Mouse (Mus musculus) hindbrain, postnatal 0 days (tissue): ENCODE results near the gene Snx4. TPM values are rescaled to one million over a fixed set of nuclear protein-coding genes. Genes with fewer than 3 reads are reported as not detected.

ENCODE experiments used
- ATAC-seq: fragments of 200-750 bp; cut with Nextera tagmentation; 2 replicates; pipeline ENCODE4 v1.8.0; 2017; ENCODE audit warnings: mild to moderate bottlenecking, moderate TSS enrichment, moderate library complexity
- DNase-seq: peaks from one replicate; pipeline ENCODE4 v3.0.0-alpha.2; 2015; ENCODE audit warnings: low spot score
- H3K27ac ChIP-seq: fragments of 300-500 bp; sonication (generic); 2 replicates; pipeline ENCODE4 v1.5.1; 2014; ENCODE audit warnings: mild to moderate bottlenecking
- H3K27me3 ChIP-seq: fragments of 300-500 bp; sonication (generic); 2 replicates; pipeline ENCODE4 v1.6.1; 2014; ENCODE audit warnings: low read length, mixed read lengths; ENCODE audit not compliant: insufficient read depth
- H3K36me3 ChIP-seq: fragments of 300-500 bp; sonication (generic); 2 replicates; pipeline ENCODE4 v1.6.1; 2014; ENCODE audit warnings: low read length, mixed read lengths; ENCODE audit not compliant: insufficient read depth
- H3K4me1 ChIP-seq: fragments of 300-500 bp; sonication (generic); 2 replicates; pipeline ENCODE4 v1.6.1; 2014; ENCODE audit warnings: antibody characterized with exemption, low read length, mixed read lengths; ENCODE audit not compliant: insufficient read depth
- H3K4me2 ChIP-seq: fragments of 300-500 bp; sonication (generic); 2 replicates; pipeline ENCODE4 v1.6.1; 2014; ENCODE audit warnings: low read depth, mild to moderate bottlenecking, low read length, moderate library complexity, mixed read lengths
- H3K4me3 ChIP-seq: fragments of 300-500 bp; sonication (generic); 2 replicates; pipeline ENCODE4 v1.5.1; 2014; ENCODE audit warnings: low read length
- H3K9ac ChIP-seq: fragments of 300-500 bp; sonication (generic); replicated peaks from 2 replicates; pipeline ENCODE4 v1.6.1; 2014; ENCODE audit warnings: mild to moderate bottlenecking, low read length, moderate library complexity, mixed read lengths
- H3K9me3 ChIP-seq: fragments of 300-500 bp; sonication (generic); 2 replicates; pipeline ENCODE4 v1.6.1; 2016; ENCODE audit warnings: low read length, mixed read lengths
- CTCF ChIP-seq: IDR thresholded peaks from 2 replicates; pipeline ENCODE4 v1.5.1; 2016; ENCODE audit warnings: antibody characterized with exemption, control low read depth, low read depth
- WGBS: fragments of 180-500 bp; shearing (Covaris S2); extraction: QIAGEN DNeasy Blood & Tissue Kit; methylation state at CpG from one replicate; pipeline ENCODE4 v1.1.7; 2014; 5-methylcytosine and 5-hydroxymethylcytosine counted together
- polyA plus RNA-seq: library from polyadenylated mRNA; unstranded; fragments of >200 nt; fragmentation: Nextera tagmentation; extraction: Ambion mirVana; gene quantifications from 2 replicates; pipeline ENCODE4 v1.2.1, GENCODE M21; 2015
- total RNA-seq: library from RNA; depleted of rRNA; stranded (reverse); fragments of >200 nt; gene quantifications from 2 replicates; pipeline ENCODE4 v1.2.3, GENCODE M21; 2014; rRNA removed

Snx4 gene
- total and polyA plus RNA-seq, 2 experiments from 2014 or later, result 46.4 to 103 TPM

DNA sequence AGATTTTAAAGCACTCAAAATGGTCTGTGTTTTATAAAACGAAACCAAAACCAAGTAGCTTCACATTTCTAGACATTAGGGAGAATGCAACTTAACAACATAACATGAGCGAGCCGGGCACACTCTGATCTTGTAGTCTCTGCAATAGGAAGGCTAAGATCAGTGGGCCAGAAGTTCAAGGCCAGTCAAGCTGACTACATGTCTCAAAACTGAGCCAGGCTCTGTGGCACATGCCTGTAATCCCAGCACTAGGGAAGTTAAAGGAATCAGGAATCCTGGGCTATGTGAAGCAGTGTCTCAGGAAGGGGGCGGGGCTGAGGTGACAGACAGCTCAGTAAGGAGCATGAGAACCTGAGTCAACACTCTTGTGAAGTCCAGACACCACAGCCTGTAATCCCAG, 93.6 kb downstream of the Snx4 start:
- WGBS, result 79% methylated on average over 4 of the region's 4 CpGs
- H3K4me1 ChIP-seq, result no peaks in the 10 kb centered on the region; the same call in 1 of the 2 replicates
- DNase-seq (no peak), ATAC-seq (no peak)
- TF ChIP-seq CTCF, result no peak
- H3K27me3 ChIP-seq, result no peaks in the 10 kb centered on the region
- H3K9me3 ChIP-seq, result no peaks in the 10 kb centered on the region
- H3K4me3 ChIP-seq, result no peak overlapping the region
- no peak overlapping the region for H3K27ac ChIP-seq
- H3K9ac ChIP-seq, result no peak overlapping the region
- H3K4me2 ChIP-seq, result no peak overlapping the region
- no peaks in the 10 kb centered on the region for H3K36me3 ChIP-seq

GRCm38 (mm10) chr16:33346376-33346775, 95.1 kb downstream of the Snx4 start:
- Histone ChIP-seq H3K36me3 (no peaks in the 10 kb centered on the region), H3K27me3 (no peaks in the 10 kb centered on the region), H3K4me3 (no peak overlapping the region), H3K4me2 (no peak overlapping the region), H3K9me3 (no peaks in the 10 kb centered on the region), H3K27ac (no peak overlapping the region), H3K9ac (no peak overlapping the region), H3K4me1 (no peaks in the 10 kb centered on the region; the same call in 1 of the 2 replicates)
- ATAC-seq (no peak), DNase-seq (no peak)
- WGBS, result 49% methylated on average over 3 of the region's 3 CpGs
- no peak for TF ChIP-seq CTCF

DNA sequence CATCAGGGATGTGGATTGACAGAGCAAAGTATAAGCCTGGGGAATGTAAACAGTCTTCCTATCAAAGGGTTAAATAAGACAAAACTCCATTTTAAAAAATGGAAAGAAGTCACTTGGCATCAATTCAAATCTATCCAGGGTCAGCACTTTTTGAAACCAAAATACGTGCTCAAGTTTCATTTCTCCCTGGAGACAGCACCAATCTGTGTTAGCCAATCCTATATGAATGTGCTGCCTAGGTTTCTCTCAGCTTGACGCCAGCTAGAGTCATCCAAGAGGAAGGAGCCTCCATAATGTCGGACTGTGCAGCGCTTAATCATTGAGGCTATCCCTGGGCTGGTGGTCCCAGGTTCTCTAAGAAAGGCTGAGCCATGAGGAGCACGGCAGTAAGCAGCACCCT, 95.9 kb downstream of the Snx4 start:
- Histone ChIP-seq H3K4me2 (no peak overlapping the region), H3K36me3 (no peaks in the 10 kb centered on the region), H3K27ac (no peak overlapping the region), H3K9me3 (no peaks in the 10 kb centered on the region), H3K27me3 (no peaks in the 10 kb centered on the region), H3K4me1 (no peaks in the 10 kb centered on the region; the same call in 1 of the 2 replicates), H3K4me3 (no peak overlapping the region), H3K9ac (no peak overlapping the region)
- DNase-seq, result no peak
- WGBS, result 47% methylated on average over 5 of the region's 5 CpGs
- no peak for TF ChIP-seq CTCF
- ATAC-seq, result no peak

Other genes starting within 250 kb of the Snx4 start
- gene Iqcg, start 195.2 kb upstream of the Snx4 start, total RNA-seq, result 2.0 and 5.7 TPM in 2 replicates
- 4.8 and 5.9 TPM in 2 replicates for gene Iqcg, start 195.2 kb upstream of the Snx4 start, polyA plus RNA-seq
- gene Rpl35a, start 195.0 kb upstream of the Snx4 start, total RNA-seq, result 473 and 560 TPM in 2 replicates
- 486 and 490 TPM in 2 replicates for gene Rpl35a, start 195.0 kb upstream of the Snx4 start, polyA plus RNA-seq
- gene Lmln, start 188.9 kb upstream of the Snx4 start, total RNA-seq, result 5.2 and 6.1 TPM in 2 replicates
- gene Lmln, start 188.9 kb upstream of the Snx4 start, polyA plus RNA-seq, result 2.5 and 3.1 TPM in 2 replicates
- 23.6 and 25.0 TPM in 2 replicates for gene Osbpl11, start 66.4 kb upstream of the Snx4 start, total RNA-seq
- gene Osbpl11, start 66.4 kb upstream of the Snx4 start, polyA plus RNA-seq, result 10.8 and 10.9 TPM in 2 replicates
- 31.4 and 33.6 TPM in 2 replicates for gene Zfp148, start 129.4 kb downstream of the Snx4 start, total RNA-seq
- 42.1 and 44.4 TPM in 2 replicates for gene Zfp148, start 129.4 kb downstream of the Snx4 start, polyA plus RNA-seq